Mouse (Mus musculus): ENCODE results near the gene Esyt2.

- TF ChIP-seq EP300 (IDR thresholded peaks at IDR 0.05; ENCODE audit: insufficient read depth, low read depth, low read length) (no peak), POLR2A (IDR thresholded peaks at IDR 0.05; ENCODE audit: insufficient read depth, low read depth, low read length) (no peak)
Measured at GRCm38 (mm10) chr12:116232061-116232460, 48.9 kb upstream of the Esyt2 start.
